ENCODE assay signal across 16 mouse cellular contexts in the genomic region with DNA sequence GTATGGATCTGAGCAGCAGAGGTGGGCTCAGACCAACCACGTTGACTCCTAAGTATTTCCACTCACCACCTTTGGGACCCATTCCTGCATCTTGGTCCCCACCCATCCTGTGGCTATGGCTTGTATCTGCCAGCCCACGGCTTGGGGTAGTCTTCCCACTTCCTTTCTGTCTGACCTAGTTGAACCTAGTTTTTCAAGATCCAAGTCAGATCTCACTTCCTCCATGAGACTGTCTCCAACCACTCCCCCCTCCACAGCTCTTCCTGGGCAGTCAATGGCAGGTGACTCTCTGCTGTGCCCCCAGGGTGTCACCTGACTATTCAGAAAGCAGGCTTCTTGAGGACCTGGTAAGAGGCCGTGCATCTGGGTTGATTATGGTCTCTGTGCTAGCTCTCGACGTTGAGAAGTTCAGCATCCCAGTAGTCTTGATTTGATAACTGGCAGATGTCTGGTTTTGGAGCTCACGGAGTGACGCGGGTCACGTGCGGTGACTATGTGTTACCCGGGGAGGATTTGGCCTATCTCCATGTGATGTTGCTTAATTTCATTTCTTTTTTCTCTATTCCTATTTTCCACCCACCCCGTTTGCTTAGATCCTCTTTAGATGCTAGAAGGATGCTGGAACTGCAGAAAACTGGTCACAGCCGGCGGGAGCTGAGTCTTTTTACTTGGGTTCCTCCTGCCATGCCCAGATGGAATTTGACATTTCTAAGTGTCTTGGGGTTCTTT.
DNase-seq lines count a peak whose midpoint lies in the region; ATAC-seq and TF ChIP-seq lines count a peak whose summit lies in the region.
"Had no signal": no experiment of that assay in that cellular context is flagged by ENCODE, and none has a peak within 500 bp of the region (broad histone marks: within the 10 kb centered on the region; RNA-seq: fewer than 3 reads in every experiment).

No protein-coding gene starts in this region.

- H3K4me1 ChIP-seq in stomach, postnatal 0 days (replicated peaks; ENCODE audit: control insufficient read depth, insufficient read depth), result no peaks in the 10 kb centered on the region
- H3K4me1 ChIP-seq in forebrain, embryonic 12.5 days, result no peaks in the 10 kb centered on the region; the same call in 1 of the 2 replicates

- peak overlapping the region; percentile 72 for H3K27ac ChIP-seq in layer of hippocampus, adult 2 months
- H3K27ac ChIP-seq in stomach, postnatal 0 days (replicated peaks), result no peak overlapping the region
- H3K27ac ChIP-seq in forebrain, embryonic 12.5 days, result no peak overlapping the region
- H3K27ac ChIP-seq: intestine, embryonic 15.5 days; midbrain, embryonic 13.5 days had no signal

- H3K9me3 ChIP-seq in stomach, postnatal 0 days (ENCODE audit: control insufficient read depth, low read length), result no peaks in the 10 kb centered on the region
- no peaks in the 10 kb centered on the region for H3K9me3 ChIP-seq in forebrain, embryonic 12.5 days
- H3K9me3 ChIP-seq: intestine, embryonic 15.5 days; midbrain, embryonic 13.5 days had no signal

- no peak for TF ChIP-seq CTCF in layer of hippocampus, adult 2 months (conservative IDR thresholded peaks at IDR 0.05)
- no peak for TF ChIP-seq CTCF in stomach, postnatal 0 days (IDR thresholded peaks at IDR 0.05; ENCODE audit: low read depth)

- no peak overlapping the region for H3K9ac ChIP-seq in stomach, postnatal 0 days (ENCODE audit: low read length)
- no peak overlapping the region for H3K9ac ChIP-seq in forebrain, embryonic 12.5 days
- H3K9ac ChIP-seq: intestine, embryonic 15.5 days; midbrain, embryonic 13.5 days had no signal

- TF ChIP-seq EP300 in stomach, postnatal 0 days (optimal IDR thresholded peaks at IDR 0.05), result no peak

- no peak overlapping the region for H3K4me3 ChIP-seq in layer of hippocampus, adult 2 months
- H3K4me3 ChIP-seq in stomach, postnatal 0 days (ENCODE audit: low read depth, low read length), result no peak overlapping the region
- H3K4me3 ChIP-seq in forebrain, embryonic 12.5 days (replicated peaks), result no peak overlapping the region
- H3K4me3 ChIP-seq: intestine, embryonic 15.5 days; midbrain, embryonic 13.5 days had no signal

- H3K36me3 ChIP-seq in stomach, postnatal 0 days (ENCODE audit: control insufficient read depth, insufficient read depth, low read length), result no peaks in the 10 kb centered on the region; the same call in 1 of the 2 replicates
- H3K36me3 ChIP-seq in forebrain, embryonic 12.5 days (replicated peaks), result 0 out of 2 replicates have a peak, but pooled peaks cover 4% of the 10 kb centered on the region
- H3K36me3 ChIP-seq: intestine, embryonic 15.5 days had no signal

- H3K4me2 ChIP-seq in stomach, postnatal 0 days (replicated peaks; ENCODE audit: low read depth), result no peak overlapping the region
- no peak overlapping the region for H3K4me2 ChIP-seq in forebrain, embryonic 12.5 days
- H3K4me2 ChIP-seq: intestine, embryonic 15.5 days; midbrain, embryonic 13.5 days had no signal

- 89% methylated on average over 14 of the region's 14 CpGs for whole genome bisulfite sequencing in stomach, postnatal 0 days
- 95% methylated on average over 14 of the region's 14 CpGs for WGBS in forebrain, embryonic 12.5 days

- no peak for ATAC-seq in stomach, postnatal 0 days (ENCODE audit: low FRiP score, low TSS enrichment)
- ATAC-seq in forebrain, embryonic 12.5 days (ENCODE audit: low FRiP score), result no peak
- ATAC-seq: intestine, embryonic 15.5 days; midbrain, embryonic 13.5 days; Patski had no signal

- H3K27me3 ChIP-seq in stomach, postnatal 0 days (ENCODE audit: control insufficient read depth, insufficient read depth, low read length), result no peaks in the 10 kb centered on the region
- no peaks in the 10 kb centered on the region for H3K27me3 ChIP-seq in forebrain, embryonic 12.5 days
- H3K27me3 ChIP-seq: intestine, embryonic 15.5 days; midbrain, embryonic 13.5 days; Patski had no signal

- peak in 1 of 2 experiments; percentile 42 for DNase-seq in layer of hippocampus, adult 2 months (ENCODE audit: low spot score in 2 of 2)
- no peak for DNase-seq in layer of hippocampus, postnatal 14 days (ENCODE audit: low spot score in 2 of 2)
- peak; percentile 22 for DNase-seq in thymus, postnatal 4 days
- no peak for DNase-seq in thymus, postnatal 25 days
- peak; percentile 20 for DNase-seq in lung, postnatal 10 days
- DNase-seq in stomach, postnatal 0 days (ENCODE audit: low spot score), result no peak
- DNase-seq in ovary, postnatal 14 days (ENCODE audit: low spot score), result no peak
- DNase-seq: adrenal gland, adult 2 months; cerebellum, postnatal 36 days; gastrocnemius, postnatal 36 days; kidney, postnatal 25 days; retina, postnatal 1 day had no signal

Comparison
In these comparisons a context has a peak if more than half of its experiments do, and no peak if none do; other contexts are left out.
1. DNase-seq: peak in thymus, postnatal 4 days (single experiment) and lung, postnatal 10 days (single experiment); none in layer of hippocampus, postnatal 14 days (0 of 2), thymus, postnatal 25 days (single experiment), stomach, postnatal 0 days (single experiment) and ovary, postnatal 14 days (single experiment).